ENCODE assay signal across 13 mouse cellular contexts in genomic region chr7:43475706-43476105, GRCm38 (mm10). TPM values are rescaled to one million over a fixed set of nuclear protein-coding genes. Genes with fewer than 3 reads are reported as not detected.
DNase-seq lines count a peak whose midpoint lies in the region; ATAC-seq and TF ChIP-seq lines count a peak whose summit lies in the region.
"Had no signal": no experiment of that assay in that cellular context is flagged by ENCODE, and none has a peak within 500 bp of the region (broad histone marks: within the 10 kb centered on the region; RNA-seq: fewer than 3 reads in every experiment).

No protein-coding gene starts in this region.

- intact Hi-C loops in gastrocnemius, adult 2 months (cut with DNase I), result no loop called here

- H3K36me3 ChIP-seq in lung, embryonic 14.5 days (ENCODE audit: insufficient read depth), result no peaks in the 10 kb centered on the region
- H3K36me3 ChIP-seq in forebrain, embryonic 13.5 days (ENCODE audit: poor library complexity, severe bottlenecking), result peaks cover 39% of the 10 kb centered on the region
- H3K36me3 ChIP-seq: heart, embryonic 13.5 days; limb, embryonic 15.5 days had no signal

- WGBS in lung, embryonic 14.5 days, result 15% methylated on average over 23 of the region's 23 CpGs
- WGBS in forebrain, embryonic 13.5 days, result 14% methylated on average over 23 of the region's 23 CpGs

- no peak overlapping the region for H3K9ac ChIP-seq in lung, embryonic 14.5 days
- H3K9ac ChIP-seq in forebrain, embryonic 13.5 days, result no peak overlapping the region
- H3K9ac ChIP-seq: heart, embryonic 13.5 days; limb, embryonic 15.5 days had no signal

- peak; percentile 56 for DNase-seq in adrenal gland, postnatal 14 days
- DNase-seq in adrenal gland, postnatal 25 days, result no peak
- DNase-seq in lung, embryonic 14.5 days, result no peak
- DNase-seq in lung, adult 18-20 months, result no peak
- DNase-seq in WW6 (ENCODE audit: low read depth, low spot score), result peak; percentile 67
- DNase-seq in gastrocnemius, adult 2 months, result no peak
- DNase-seq: cerebellum, adult 11 months; kidney, postnatal 14 days had no signal

- no peak overlapping the region for H3K27ac ChIP-seq in lung, embryonic 14.5 days (ENCODE audit: low read depth)
- H3K27ac ChIP-seq in gastrocnemius, adult 2 months, result no peak overlapping the region
- no peak overlapping the region for H3K27ac ChIP-seq in forebrain, embryonic 13.5 days
- H3K27ac ChIP-seq: heart, embryonic 13.5 days; limb, embryonic 15.5 days had no signal

- H3K4me1 ChIP-seq in lung, embryonic 14.5 days (ENCODE audit: insufficient read depth), result no peaks in the 10 kb centered on the region
- peaks cover 20% of the 10 kb centered on the region for H3K4me1 ChIP-seq in forebrain, embryonic 13.5 days

- H3K4me2 ChIP-seq in lung, embryonic 14.5 days, result no peak overlapping the region
- H3K4me2 ChIP-seq in forebrain, embryonic 13.5 days, result no peak overlapping the region
- H3K4me2 ChIP-seq: limb, embryonic 15.5 days had no signal

- no peak overlapping the region for H3K4me3 ChIP-seq in lung, embryonic 14.5 days (ENCODE audit: low read depth, low read length)
- H3K4me3 ChIP-seq in gastrocnemius, adult 2 months, result no peak overlapping the region
- H3K4me3 ChIP-seq in forebrain, embryonic 13.5 days, result no peak overlapping the region
- H3K4me3 ChIP-seq: erythroblast, embryonic 14.5 days; limb, embryonic 15.5 days had no signal

- no peaks in the 10 kb centered on the region for H3K9me3 ChIP-seq in lung, embryonic 14.5 days (ENCODE audit: low read depth, low read length)
- no peaks in the 10 kb centered on the region for H3K9me3 ChIP-seq in forebrain, embryonic 13.5 days (replicated peaks)
- H3K9me3 ChIP-seq: heart, embryonic 13.5 days; limb, embryonic 15.5 days had no signal

- H3K27me3 ChIP-seq in lung, embryonic 14.5 days (ENCODE audit: insufficient read depth, low read length), result peaks cover 23% of the 10 kb centered on the region
- H3K27me3 ChIP-seq in forebrain, embryonic 13.5 days, result peaks cover 32% of the 10 kb centered on the region

- peak; percentile 45 for TF ChIP-seq CTCF in lung, embryonic 14.5 days (IDR thresholded peaks at IDR 0.05; ENCODE audit: low read depth)
- no peak; the same call in 1 of the 2 replicates for TF ChIP-seq CTCF in gastrocnemius, adult 2 months (IDR thresholded peaks at IDR 0.05)

- ATAC-seq in lung, embryonic 14.5 days (ENCODE audit: insufficient read depth), result no peak
- ATAC-seq in megakaryocyte, adult 5-6 weeks (ENCODE audit: poor library complexity, severe bottlenecking), result peak; percentile 70
- no peak for ATAC-seq in forebrain, embryonic 13.5 days

RNA-seq across cellular contexts. Expression of gene Vsig10l, which starts 12.8 kb away (rescaled TPM):
- 2.3 and 3.2 TPM in 2 replicates for total RNA-seq in adrenal gland, postnatal 14 days (2021)
- 3.6 and 4.6 TPM in 2 replicates for total RNA-seq in adrenal gland, postnatal 25 days (2021)
- 2.1 and 2.4 TPM in 2 replicates for polyA plus RNA-seq in lung, embryonic 14.5 days (2014; fragmentation: Nextera tagmentation; extraction: Ambion mirVana)
- 2.9 and 3.1 TPM in 2 replicates for total RNA-seq in megakaryocyte, adult 5-6 weeks (2015)
- total RNA-seq in megakaryocyte, adult 5-6 weeks (2017), result 2.7 and 4.5 TPM in 2 replicates
- 1 to 10 TPM; 1.7 to 2.3 TPM for total RNA-seq in gastrocnemius, adult 2 months (2021)
- 4.2 and 4.9 TPM in 2 replicates for polyA plus RNA-seq in forebrain, embryonic 13.5 days (2015; fragmentation: Nextera tagmentation; extraction: Ambion mirVana)

RNA-seq across cellular contexts. Expression of gene Iglon5, which starts 14.2 kb away (rescaled TPM):
- total RNA-seq in adrenal gland, postnatal 14 days (2021), result 1.9 and 2.1 TPM in 2 replicates
- total RNA-seq in adrenal gland, postnatal 25 days (2021), result 1.3 and 2.1 TPM in 2 replicates
- polyA plus RNA-seq in lung, embryonic 14.5 days (2014; fragmentation: Nextera tagmentation; extraction: Ambion mirVana), result 0.38 TPM in 2 replicates
- not detected in 2 replicates for total RNA-seq in megakaryocyte, adult 5-6 weeks (2015)
- total RNA-seq in megakaryocyte, adult 5-6 weeks (2017), result not detected in 2 replicates
- under 1 TPM; 0.20 to 0.28 TPM for total RNA-seq in gastrocnemius, adult 2 months (2021)
- polyA plus RNA-seq in forebrain, embryonic 13.5 days (2015; fragmentation: Nextera tagmentation; extraction: Ambion mirVana), result 3.7 and 4.9 TPM in 2 replicates
- polyA plus RNA-seq: erythroblast, embryonic 14.5 days had no signal

RNA-seq across cellular contexts. Expression of gene 4931406B18Rik, which starts 30.0 kb away (rescaled TPM):
- total RNA-seq in adrenal gland, postnatal 14 days (2021), result not detected in 2 replicates
- not detected in 2 replicates for total RNA-seq in adrenal gland, postnatal 25 days (2021)
- not detected in 2 replicates for polyA plus RNA-seq in lung, embryonic 14.5 days (2014; fragmentation: Nextera tagmentation; extraction: Ambion mirVana)
- not detected in 2 replicates for total RNA-seq in megakaryocyte, adult 5-6 weeks (2015)
- total RNA-seq in megakaryocyte, adult 5-6 weeks (2017), result not detected in 2 replicates
- not detected for total RNA-seq in gastrocnemius, adult 2 months (2021)
- polyA plus RNA-seq in forebrain, embryonic 13.5 days (2015; fragmentation: Nextera tagmentation; extraction: Ambion mirVana), result not detected in 2 replicates
- polyA plus RNA-seq: erythroblast, embryonic 14.5 days; heart, embryonic 13.5 days; limb, embryonic 15.5 days had no signal

RNA-seq across cellular contexts. Expression of gene Gm45233, which starts 31.8 kb away (rescaled TPM):
- total RNA-seq in adrenal gland, postnatal 14 days (2021), result 0.82 TPM in 1 of 2 replicates, not detected in the other
- total RNA-seq in adrenal gland, postnatal 25 days (2021), result 1.5 TPM in 1 of 2 replicates, not detected in the other
- 0.37 TPM in 1 of 2 replicates, not detected in the other for polyA plus RNA-seq in lung, embryonic 14.5 days (2014; fragmentation: Nextera tagmentation; extraction: Ambion mirVana)
- not detected in 2 replicates for total RNA-seq in megakaryocyte, adult 5-6 weeks (2015)
- total RNA-seq in megakaryocyte, adult 5-6 weeks (2017), result 1.8 and 3.1 TPM in 2 replicates
- total RNA-seq in gastrocnemius, adult 2 months (2021), result 1 to 10 TPM in 1 of 2 experiments, under 1 TPM in 1; 0.45 to 1.2 TPM
- 0.26 and 0.47 TPM in 2 replicates for polyA plus RNA-seq in forebrain, embryonic 13.5 days (2015; fragmentation: Nextera tagmentation; extraction: Ambion mirVana)
- polyA plus RNA-seq: erythroblast, embryonic 14.5 days had no signal

RNA-seq across cellular contexts. Expression of gene Etfb, which starts 31.8 kb away (rescaled TPM):
- 1,201 and 1,373 TPM in 2 replicates for total RNA-seq in adrenal gland, postnatal 14 days (2021)
- total RNA-seq in adrenal gland, postnatal 25 days (2021), result 373 and 390 TPM in 2 replicates
- polyA plus RNA-seq in lung, embryonic 14.5 days (2014; fragmentation: Nextera tagmentation; extraction: Ambion mirVana), result 306 and 314 TPM in 2 replicates
- 128 and 130 TPM in 2 replicates for total RNA-seq in megakaryocyte, adult 5-6 weeks (2015)
- total RNA-seq in megakaryocyte, adult 5-6 weeks (2017), result 201 and 203 TPM in 2 replicates
- 100 to 1,000 TPM; 221 to 447 TPM for total RNA-seq in gastrocnemius, adult 2 months (2021)
- polyA plus RNA-seq in forebrain, embryonic 13.5 days (2015; fragmentation: Nextera tagmentation; extraction: Ambion mirVana), result 152 and 167 TPM in 2 replicates

Comparison
In these comparisons a context has a peak if more than half of its experiments do, and no peak if none do; other contexts are left out.
1. DNase-seq: peak in adrenal gland, postnatal 14 days (single experiment) and WW6 (single experiment); none in adrenal gland, postnatal 25 days (single experiment), lung, embryonic 14.5 days (single experiment), lung, adult 18-20 months (0 of 2) and gastrocnemius, adult 2 months (single experiment).